Mouse (Mus musculus) T-helper 1 cell (primary cell): ENCODE data around the gene Hlcs.

Source experiments
- in situ Hi-C: fragments of 300-600 bp; cut with MboI, MseI; formaldehyde crosslinking; loops from one replicate; pipeline ENCODE4 v1.15.1; 2025; ENCODE audit warnings: high pct_unique_total_duplicates

Hlcs gene

GRCm38 (mm10) chr16:94163051-94163450 is 150.3 kb downstream of the Hlcs start:
- in situ Hi-C loops = no loop called here

DNA sequence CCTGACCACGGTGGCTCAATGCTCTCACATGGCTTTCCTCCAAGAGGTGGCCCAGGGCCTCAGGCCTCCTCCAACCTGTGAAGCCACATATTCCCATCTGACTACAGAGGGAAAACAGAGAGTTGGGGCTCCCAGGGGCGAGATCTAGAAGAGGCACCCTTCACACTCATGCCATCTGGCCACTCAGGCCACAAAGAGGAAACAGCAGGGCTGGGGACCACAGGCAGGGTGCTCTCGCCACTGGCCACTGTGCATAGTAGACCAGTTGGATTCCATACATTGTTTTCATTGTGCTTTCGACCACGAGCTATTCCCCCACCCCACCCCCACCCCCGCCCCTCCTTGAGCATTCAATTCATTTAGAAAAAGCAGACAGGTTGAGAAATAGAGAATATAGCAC is 151.4 kb downstream of the Hlcs start:
- in situ Hi-C loops = no loop called here

DNA sequence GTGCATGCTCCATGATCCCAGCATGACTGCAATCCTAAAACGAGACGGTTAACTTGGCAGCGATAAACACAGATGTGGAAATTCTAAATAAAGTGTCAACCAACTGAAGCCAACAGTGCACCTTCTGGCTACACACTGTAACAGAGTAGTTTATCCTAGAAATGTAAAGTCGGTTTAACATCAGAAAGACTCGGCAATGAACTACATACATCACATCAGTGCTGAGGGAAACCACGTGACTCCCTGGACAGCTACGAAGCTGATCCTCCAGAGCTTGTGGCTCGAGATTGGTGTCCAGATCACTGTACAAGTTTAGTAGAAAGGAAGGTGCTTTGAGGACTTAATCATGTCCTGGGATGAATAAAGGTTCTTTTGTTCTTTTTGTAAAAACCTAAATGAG is 155.6 kb downstream of the Hlcs start:
- in situ Hi-C loops = no loop called here

DNA sequence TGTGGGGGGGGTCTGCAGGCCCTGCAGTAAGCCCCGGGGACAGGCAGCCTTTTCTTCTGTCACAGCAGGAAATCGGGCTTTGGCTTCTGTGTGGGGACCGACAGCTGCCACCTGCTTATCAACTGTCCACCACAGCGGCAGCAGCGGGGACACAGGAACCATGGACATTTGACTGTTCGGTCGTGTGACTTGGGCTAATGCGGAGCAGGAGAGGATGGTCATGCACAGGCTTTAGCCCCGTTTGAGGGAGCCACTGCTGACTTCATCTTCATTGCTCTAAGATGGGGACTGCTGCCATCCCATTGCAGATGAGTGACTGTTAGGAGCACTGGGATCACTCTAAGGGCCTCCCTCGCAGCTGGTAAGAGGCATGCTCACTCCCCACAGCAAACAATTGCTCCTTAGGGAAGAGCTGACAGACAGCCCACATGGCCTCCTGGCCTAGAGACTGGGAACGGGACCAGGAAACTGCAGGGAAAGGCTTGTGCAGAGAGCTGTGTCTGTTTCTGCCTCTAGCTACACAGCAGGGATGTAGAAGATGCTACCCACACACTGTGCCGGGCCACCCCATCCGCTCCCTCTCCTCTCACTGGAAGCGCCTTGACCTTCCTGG is 158.2 kb downstream of the Hlcs start:
- in situ Hi-C loops = no loop called here

DNA sequence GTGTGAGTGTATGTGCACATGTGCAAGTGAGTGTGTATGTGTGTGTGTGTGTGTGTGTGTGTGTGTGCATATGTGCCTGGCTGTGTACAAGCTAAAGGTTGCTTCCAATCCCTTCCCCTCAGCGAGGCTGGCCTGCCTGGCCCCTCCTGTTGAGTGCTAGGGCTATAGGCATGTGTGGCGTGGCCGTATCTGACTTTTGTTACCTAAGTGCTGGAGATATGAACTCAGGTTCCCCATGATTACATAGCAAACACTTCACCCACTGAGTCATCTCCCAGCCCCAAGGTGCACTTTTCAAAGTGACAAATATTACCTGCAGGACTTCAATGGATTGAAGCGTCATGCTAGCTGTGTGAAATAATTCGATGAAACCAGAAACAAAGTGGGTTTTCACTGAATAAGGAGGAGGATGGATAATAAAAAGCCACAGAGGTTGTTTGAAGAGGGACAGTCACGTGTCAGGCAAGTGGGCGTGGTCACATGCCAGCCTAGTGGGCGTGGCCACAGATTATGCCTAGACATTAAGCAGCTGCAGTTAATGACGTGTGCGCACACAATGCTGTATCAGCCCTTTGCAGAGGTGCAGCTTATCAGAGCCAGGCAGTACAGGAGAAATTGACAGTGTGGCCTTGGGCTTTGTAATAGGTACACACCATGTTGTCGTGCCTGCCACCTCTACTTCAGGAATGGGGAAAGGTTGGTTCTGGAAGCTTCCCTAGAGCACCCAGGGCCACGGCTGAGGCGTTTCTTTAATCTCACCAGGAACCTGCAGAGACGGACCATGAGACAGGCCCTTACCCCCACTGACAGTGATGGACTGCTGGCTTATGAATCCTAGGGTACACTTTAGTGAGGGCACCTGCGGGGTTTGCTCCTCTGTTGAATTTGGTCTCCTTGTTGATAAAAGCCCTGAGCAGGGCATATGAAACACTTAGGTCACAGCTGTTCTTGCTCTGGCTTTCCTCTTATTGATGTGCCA is 163.0 kb downstream of the Hlcs start:
- in situ Hi-C loops = no loop called here

DNA sequence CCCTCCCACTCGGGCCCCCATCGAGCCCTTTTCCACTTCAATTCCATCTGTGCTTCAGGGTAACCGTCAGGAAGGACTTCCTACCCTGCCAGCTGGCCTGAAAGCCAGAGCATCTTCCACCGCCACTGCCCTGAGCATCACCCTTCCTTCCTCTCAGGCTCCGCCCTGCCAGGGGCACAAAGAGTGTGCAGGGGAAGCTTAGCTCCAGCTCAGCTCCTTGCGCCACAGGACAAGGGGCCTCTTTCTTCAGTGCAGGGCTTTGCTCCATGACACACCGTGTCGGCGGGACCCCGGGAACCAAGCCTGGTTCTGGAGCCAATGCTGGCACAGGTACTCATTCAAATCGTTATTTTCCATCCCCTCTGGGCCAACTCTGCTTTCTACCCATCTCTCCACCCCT is 165.2 kb downstream of the Hlcs start:
- in situ Hi-C loops = no loop called here

DNA sequence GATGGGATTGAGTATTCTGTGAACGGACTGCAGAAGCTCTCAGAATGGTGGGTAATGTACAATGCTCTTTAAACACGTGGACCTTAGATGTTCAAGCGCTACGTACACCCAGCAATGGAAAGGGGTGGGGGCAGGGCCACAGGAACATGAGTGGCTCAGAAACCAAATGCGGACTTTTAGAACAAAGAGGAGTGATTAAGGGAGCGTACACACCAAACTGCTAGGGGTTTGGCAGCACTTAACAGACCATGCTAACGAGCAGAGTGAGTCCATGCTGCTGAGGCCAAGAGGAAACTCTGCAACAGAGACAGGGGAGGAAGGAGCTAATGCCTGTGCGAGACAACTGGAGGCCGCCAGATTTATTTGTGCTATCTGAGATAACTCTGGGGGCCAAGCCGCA is 170.0 kb downstream of the Hlcs start:
- in situ Hi-C loops = no loop called here

GRCm38 (mm10) chr16:94140746-94141145 is 172.6 kb downstream of the Hlcs start:
- in situ Hi-C loops = no loop called here

GRCm38 (mm10) chr16:94134218-94134617 is 179.2 kb downstream of the Hlcs start:
- in situ Hi-C loops = loop anchor here (5.0 kb wide), 1 partner anchor 38 kb away; no protein-coding TSS in a partner anchor

DNA sequence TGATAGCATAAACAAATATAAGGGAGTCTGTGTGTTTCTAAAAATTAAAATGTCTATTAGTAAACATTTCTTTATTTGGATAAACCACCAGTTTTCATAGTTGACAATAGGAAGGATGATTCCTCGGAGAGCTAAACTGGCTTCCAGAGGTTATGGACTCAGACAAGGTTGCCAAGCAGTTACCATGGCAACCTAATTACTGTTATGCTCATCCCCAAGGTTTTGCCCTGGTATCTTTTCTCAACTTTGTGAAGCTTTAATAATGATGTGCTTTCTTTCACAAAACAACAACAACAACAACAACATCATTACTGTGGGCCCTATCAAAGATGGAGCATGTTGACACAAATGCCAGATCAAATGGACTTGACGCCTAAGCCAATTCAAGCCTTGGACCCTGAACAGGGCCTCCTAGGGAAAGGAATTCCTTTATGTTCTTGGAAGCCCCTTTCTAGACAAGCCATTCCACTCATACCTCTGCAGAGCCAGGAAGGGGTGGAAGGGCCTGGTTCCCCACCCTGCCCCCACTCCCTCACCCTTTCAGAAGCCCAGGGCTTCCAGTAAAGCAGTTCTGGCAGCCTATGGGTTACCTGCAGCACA is 185.0 kb downstream of the Hlcs start:
- in situ Hi-C loops = no loop called here

DNA sequence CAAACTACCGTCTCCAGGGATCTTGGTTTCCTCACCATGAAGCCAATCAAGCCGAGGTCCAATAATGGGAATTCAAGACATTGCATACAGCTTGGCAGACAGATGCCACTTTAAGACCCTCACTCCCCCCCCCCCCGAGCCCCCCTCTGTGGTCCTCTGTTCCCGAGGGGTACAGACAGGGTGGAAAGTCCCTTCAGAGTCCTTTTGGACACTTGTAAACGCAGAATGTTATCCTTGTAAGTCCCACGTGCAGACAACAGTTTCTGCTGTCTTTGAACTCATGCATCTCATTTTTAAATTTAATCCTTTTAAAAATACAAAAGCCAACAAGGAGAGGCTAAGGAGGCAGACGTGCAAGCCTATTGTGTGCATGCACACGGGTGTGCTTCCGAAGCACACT is 187.2 kb downstream of the Hlcs start:
- in situ Hi-C loops = no loop called here

DNA sequence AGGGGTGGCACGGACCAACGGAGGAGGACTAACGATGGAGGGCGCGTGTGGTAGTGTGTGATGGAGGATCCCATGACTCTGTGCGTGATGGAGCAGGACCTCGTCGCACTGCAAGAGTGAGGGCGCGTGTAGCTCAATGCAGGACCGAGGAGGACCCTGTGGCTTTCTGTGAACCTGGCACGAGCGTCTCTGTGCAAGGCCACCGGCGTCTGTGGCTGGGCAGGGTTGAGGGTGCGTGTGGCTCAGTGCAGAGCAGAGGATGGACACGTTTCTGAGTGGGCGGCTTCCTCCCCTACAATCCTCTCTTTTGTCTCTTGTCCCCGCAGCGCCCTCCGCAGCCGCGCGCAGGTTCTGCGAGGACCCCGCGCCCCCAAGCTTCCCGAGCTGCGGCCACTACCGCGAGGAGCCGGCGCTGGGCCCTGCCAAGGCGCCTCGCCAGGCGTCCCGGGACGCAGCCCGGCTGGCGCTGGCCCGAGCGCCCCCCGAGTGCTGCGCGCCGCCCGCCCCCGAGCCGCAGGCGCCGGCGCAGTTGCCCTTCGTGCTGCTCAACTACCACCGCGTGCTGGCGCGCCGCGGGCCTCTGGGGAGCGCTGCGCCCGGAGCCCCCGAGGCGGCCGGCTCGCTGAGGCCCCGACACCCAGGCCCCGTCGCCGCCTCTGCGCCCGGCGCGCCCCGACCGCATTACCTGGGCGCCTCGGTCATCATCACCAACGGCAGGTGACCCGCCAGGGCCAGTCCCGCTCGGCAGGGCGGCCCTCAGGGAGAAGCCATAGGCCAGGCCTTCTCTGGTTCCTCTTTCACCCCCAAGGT is 188.0 kb downstream of the Hlcs start:
- in situ Hi-C loops = no loop called here

GRCm38 (mm10) chr16:94123247-94123646 is 190.1 kb downstream of the Hlcs start:
- in situ Hi-C loops = no loop called here

DNA sequence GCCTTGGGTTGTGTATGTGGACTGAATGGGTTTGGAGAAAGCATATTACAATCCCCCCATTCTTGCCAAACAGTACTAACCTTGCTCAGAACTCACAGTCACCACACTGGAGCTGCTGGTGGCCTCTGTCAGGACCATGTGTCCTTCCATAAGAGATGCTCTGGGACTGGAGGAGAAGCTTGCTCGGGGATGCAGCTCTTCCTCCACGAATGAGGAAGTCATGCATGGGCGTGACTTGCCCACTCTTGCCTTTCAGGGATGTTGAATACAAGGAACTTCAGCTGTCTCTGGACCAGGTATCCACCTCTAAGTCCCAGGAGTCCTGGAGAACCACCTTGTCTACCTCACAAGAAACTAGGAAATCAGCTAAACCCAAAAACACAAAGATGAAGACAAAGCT is 191.0 kb downstream of the Hlcs start:
- in situ Hi-C loops = no loop called here

GRCm38 (mm10) chr16:94118394-94118793 is 195.0 kb downstream of the Hlcs start:
- in situ Hi-C loops = no loop called here

GRCm38 (mm10) chr16:94117333-94117732 is 196.0 kb downstream of the Hlcs start:
- in situ Hi-C loops = no loop called here

- in situ Hi-C loops = no loop called here
Measured at GRCm38 (mm10) chr16:94114693-94115092, 198.7 kb downstream of the Hlcs start.

GRCm38 (mm10) chr16:94113160-94113559 is 200.2 kb downstream of the Hlcs start:
- in situ Hi-C loops = no loop called here

GRCm38 (mm10) chr16:94097724-94098455 is 215.5 kb downstream of the Hlcs start:
- in situ Hi-C loops = no loop called here

GRCm38 (mm10) chr16:94096479-94096878 is 216.9 kb downstream of the Hlcs start:
- in situ Hi-C loops = no loop called here
